Mouse (Mus musculus) T-cell, adult 66 days (primary cell): ENCODE measurements around the gene Ccdc71l. TPM values are rescaled to one million over a fixed set of nuclear protein-coding genes. Genes with fewer than 3 reads are reported as not detected.

ENCODE experiments used
- total RNA-seq, 2 experiments: library from RNA; stranded (reverse); gene quantifications; 3 replicates in 1 of 2; 4 replicates in 1 of 2; pipeline ENCODE4 v1.2.4; 2023

Ccdc71l gene
- 10 to 100 TPM; 14.4 to 15.6 TPM for total RNA-seq

DNA sequence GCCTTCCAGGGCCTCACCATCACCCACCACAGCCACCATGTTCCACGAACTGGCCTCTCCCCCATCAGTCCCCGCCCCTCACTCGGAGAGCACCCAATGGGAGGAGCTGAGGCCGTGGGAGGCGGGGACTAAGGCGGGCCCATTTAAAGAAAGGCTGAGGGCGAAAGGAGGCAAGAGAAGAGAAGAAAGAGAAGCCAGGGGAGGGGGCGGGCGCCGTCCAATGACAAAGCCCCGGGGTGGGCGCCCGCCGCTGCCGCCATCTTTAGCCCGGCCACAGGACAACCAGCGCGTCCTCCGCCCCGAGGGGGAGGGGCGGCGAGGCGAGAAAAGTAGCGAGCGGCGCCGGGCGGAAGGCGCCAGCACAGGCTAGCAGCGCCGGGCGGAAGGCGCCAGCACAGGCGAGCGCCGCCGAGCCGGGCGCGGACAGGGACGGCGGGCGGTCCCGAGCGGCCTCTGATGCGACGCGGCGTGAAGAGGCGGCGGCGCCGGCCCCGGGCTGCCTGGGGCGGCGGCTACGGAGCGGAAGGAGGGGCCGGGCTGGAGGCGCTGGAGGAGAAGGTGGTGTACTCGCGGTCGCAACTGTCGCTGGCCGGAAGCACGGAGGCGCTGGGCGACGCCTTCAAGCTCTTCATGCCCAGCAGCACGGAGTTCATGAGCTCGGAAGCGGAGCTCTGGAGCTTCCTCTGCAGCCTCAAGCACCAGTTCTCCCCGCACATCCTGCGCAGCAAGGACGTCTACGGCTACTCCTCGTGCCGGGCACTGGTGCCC, at the start of gene Ccdc71l:
Gene Ccdc71l, plus strand, starts transcription at position 177 of the 768 bp plus-strand sequence.

Other genes with a start within 250 kb of the Ccdc71l start
- 10 to 100 TPM; 38.7 to 43.3 TPM for gene Pik3cg, start 170.0 kb upstream of the Ccdc71l start, total RNA-seq